Mouse (Mus musculus) ES-E14 (cell line): Measurements from ENCODE around the gene Hmbs. TPM values are rescaled to one million over a fixed set of nuclear protein-coding genes. Genes with fewer than 3 reads are reported as not detected.
"Not testable (repeated sequence)": the region's sequence is repeated elsewhere in the genome, so short reads cannot be mapped to it uniquely, and the experiment has no call there.

Experiments
- DNase-seq: peaks from one replicate; pipeline ENCODE4 v3.0.0-alpha.2; 2013; ENCODE audit warnings: low read depth, low spot score
- H3K27ac ChIP-seq: 2 replicates; pipeline ENCODE4 v1.5.1; 2012; ENCODE audit warnings: low read depth, mild to moderate bottlenecking, low read length, moderate library complexity, mixed read lengths; ENCODE audit not compliant: poor library complexity, insufficient read depth, severe bottlenecking
- H3K36me3 ChIP-seq: 2 replicates; pipeline ENCODE4 v1.6.1; 2012; ENCODE audit warnings: mild to moderate bottlenecking, low read length, moderate library complexity, mixed read lengths; ENCODE audit not compliant: control insufficient read depth, poor library complexity, insufficient read depth, severe bottlenecking
- H3K4me1 ChIP-seq, 2 experiments: fragments of 150-350 bp in 1 of 2; sonication (generic) in 1 of 2; 2 replicates each; pipeline ENCODE4 v1.6.1; 2012; ENCODE audit warnings: low read length in 2 of 2, mild to moderate bottlenecking in 1 of 2, mixed read lengths in 1 of 2; ENCODE audit not compliant: control insufficient read depth in 2 of 2, insufficient read depth in 2 of 2, poor library complexity in 1 of 2
- H3K4me3 ChIP-seq, 2 experiments: fragments of 150-350 bp in 1 of 2; sonication (generic) in 1 of 2; 2 replicates each; pipeline ENCODE4 v1.5.1; 2012; ENCODE audit warnings: low read length in 2 of 2, low read depth in 1 of 2, mild to moderate bottlenecking in 1 of 2, mixed read lengths in 1 of 2; ENCODE audit not compliant: insufficient read depth in 1 of 2, poor library complexity in 1 of 2, severe bottlenecking in 1 of 2
- H3K9ac ChIP-seq: 2 replicates; pipeline ENCODE4 v1.6.1; 2012; ENCODE audit warnings: low read depth, mild to moderate bottlenecking, low read length, mixed read lengths; ENCODE audit not compliant: poor library complexity, insufficient read depth, severe bottlenecking
- H3K9me3 ChIP-seq: fragments of 150-350 bp; sonication (generic); 2 replicates; pipeline ENCODE4 v1.6.1; 2012; ENCODE audit warnings: low read depth, mild to moderate bottlenecking, low read length; ENCODE audit not compliant: control insufficient read depth, insufficient read depth
- CHD2 ChIP-seq: IDR thresholded peaks from 2 replicates; pipeline ENCODE4 v1.6.1; 2014; ENCODE audit warnings: mild to moderate bottlenecking, low read depth, low read length, inconsistent platforms
- HCFC1 ChIP-seq: IDR thresholded peaks from 2 replicates; pipeline ENCODE4 v1.6.1; 2012; ENCODE audit warnings: low read length, inconsistent platforms, borderline replicate concordance; ENCODE audit not compliant: insufficient read depth
- MAFK ChIP-seq: IDR thresholded peaks from 2 replicates; pipeline ENCODE4 v1.6.1; 2014; ENCODE audit warnings: mild to moderate bottlenecking, low read depth, low read length, inconsistent platforms; ENCODE audit not compliant: insufficient read depth
- ZC3H11A ChIP-seq: IDR thresholded peaks from 2 replicates; pipeline ENCODE4 v1.6.1; 2012; ENCODE audit warnings: low read depth, mild to moderate bottlenecking, inconsistent platforms, low read length, borderline replicate concordance
- ZNF384 ChIP-seq: IDR thresholded peaks from 2 replicates; pipeline ENCODE4 v1.6.1; 2012; ENCODE audit warnings: low read depth, low read length, inconsistent platforms
- in situ Hi-C, 2 experiments: fragments of 600-800 bp; cut with MboI; formaldehyde crosslinking; loops; one replicate each; pipeline ENCODE4 v1.15.1; 2025; ENCODE audit warnings: low sequenced_read_pairs in 2 of 2, inconsistent platforms in 1 of 2; ENCODE audit not compliant: unreplicated experiment in 2 of 2
- total RNA-seq: library from RNA; depleted of rRNA; stranded (reverse); fragments of 300-350 nt; gene quantifications from 2 replicates; pipeline ENCODE4 v1.2.3, GENCODE M21; 2012

Hmbs gene
- total RNA-seq, 1 experiment, result 71.3 TPM

GRCm38 (mm10) chr9:44310750-44311135, 33.3 kb downstream of the Hmbs start:
- no peak for TF ChIP-seq MAFK
- no peak for TF ChIP-seq ZC3H11A
- no peak for TF ChIP-seq CHD2
- TF ChIP-seq HCFC1, result no peak
- no peak for TF ChIP-seq ZNF384
- H3K4me1 ChIP-seq, result peaks cover 3 to 24% of the 10 kb centered on the region in 2 experiments
- 0 out of 2 replicates have a peak overlapping the region, but pooled peaks have one; percentile 1 for H3K9ac ChIP-seq
- in situ Hi-C loops, result no loop called here
- H3K9me3 ChIP-seq, result no peaks in the 10 kb centered on the region
- no peak overlapping the region for H3K27ac ChIP-seq
- H3K36me3 ChIP-seq, result no peaks in the 10 kb centered on the region
- no peak for DNase-seq
- peak overlapping the region; percentile 20 to 22; a peak in 2 of 4 replicates for H3K4me3 ChIP-seq

DNA sequence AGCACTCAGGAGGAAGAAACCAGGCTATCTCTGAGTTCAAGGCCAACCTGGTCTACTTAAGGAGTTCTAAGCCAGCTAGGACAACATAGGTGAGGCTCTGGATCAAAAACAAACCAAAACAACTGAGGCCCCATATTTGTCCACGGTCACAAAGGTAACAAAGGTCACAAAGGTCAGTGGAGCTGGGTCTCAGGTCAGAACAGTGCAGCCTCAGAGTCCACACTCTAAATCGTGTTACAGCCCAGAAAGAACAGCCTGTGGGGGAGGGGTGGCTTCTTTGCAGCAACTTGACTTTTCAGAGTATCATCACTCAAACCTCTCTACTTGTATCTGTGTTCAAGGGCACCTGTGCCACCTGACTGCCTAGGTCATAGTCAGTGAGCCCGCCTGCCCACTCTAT, 34.3 kb downstream of the Hmbs start:
- Histone ChIP-seq H3K4me1 (peaks cover 4 to 24% of the 10 kb centered on the region in 2 experiments), H3K27ac (no peak overlapping the region), H3K4me3 (no peak overlapping the region), H3K36me3 (no peaks in the 10 kb centered on the region), H3K9ac (no peak overlapping the region), H3K9me3 (no peaks in the 10 kb centered on the region)
- no peak for DNase-seq
- in situ Hi-C loops, result no loop called here
- TF ChIP-seq ZNF384, result no peak
- TF ChIP-seq ZC3H11A, result no peak

DNA sequence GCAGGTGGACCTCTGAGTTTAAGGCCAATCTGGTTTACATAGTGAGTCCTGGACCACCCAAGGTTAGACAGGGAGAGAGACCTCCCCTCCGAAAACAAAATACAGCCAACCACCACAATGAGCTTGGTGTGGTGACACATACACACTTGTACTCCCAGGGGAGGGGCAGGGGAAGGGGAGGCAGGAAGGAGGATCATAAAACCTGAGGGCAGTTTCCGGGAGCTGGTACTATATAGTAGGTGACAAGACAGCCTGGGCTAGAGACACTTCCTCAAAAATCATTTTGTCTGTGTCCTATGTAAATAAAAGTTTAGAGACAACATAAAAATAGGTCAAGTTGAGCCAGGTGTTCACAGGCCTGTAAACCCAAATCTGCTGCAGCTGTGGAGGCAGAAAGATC, 36.8 kb downstream of the Hmbs start:
- Histone ChIP-seq H3K4me1 (peaks cover 6 to 26% of the 10 kb centered on the region in 2 experiments), H3K4me3 (no peak overlapping the region), H3K9ac (no peak overlapping the region; the same call in 1 of the 2 replicates), H3K9me3 (no peaks in the 10 kb centered on the region), H3K27ac (no peak overlapping the region), H3K36me3 (peaks cover 2% of the 10 kb centered on the region)
- DNase-seq, result no peak
- in situ Hi-C loops, result no loop called here
- TF ChIP-seq CHD2, result no peak
- no peak for TF ChIP-seq ZC3H11A
- TF ChIP-seq ZNF384, result no peak
- no peak for TF ChIP-seq HCFC1
- no peak for TF ChIP-seq MAFK

- Histone ChIP-seq H3K27ac (no peak overlapping the region; the same call in 1 of the 2 replicates), H3K4me3 (no peak overlapping the region), H3K9ac (no peak overlapping the region), H3K36me3 (peaks cover 5% of the 10 kb centered on the region), H3K9me3 (no peaks in the 10 kb centered on the region), H3K4me1 (peaks cover 6 to 21% of the 10 kb centered on the region in 2 experiments)
- DNase-seq, result no peak
- TF ChIP-seq CHD2, result no peak
- TF ChIP-seq ZC3H11A, result no peak
- no peak for TF ChIP-seq ZNF384
- in situ Hi-C loops, result no loop called here
Measured at GRCm38 (mm10) chr9:44306532-44306931, 37.5 kb downstream of the Hmbs start.

GRCm38 (mm10) chr9:44305466-44306079, 38.5 kb downstream of the Hmbs start, which contains the start of gene Hinfp:
Gene Hinfp, minus strand, starts transcription at chr9:44305671.
- peak within 1 kb of the TSS; percentile 87 to 93 for H3K4me3 ChIP-seq
- in situ Hi-C loops, result no loop called here
- TF ChIP-seq CHD2 (no peak), HCFC1 (peak; percentile 69)
- peaks cover 5% of the 10 kb centered on the region for H3K36me3 ChIP-seq
- H3K9me3 ChIP-seq, result no peaks in the 10 kb centered on the region
- H3K4me1 ChIP-seq, result peaks cover 6 to 14% of the 10 kb centered on the region in 2 experiments
- peak; percentile 99 for DNase-seq
- H3K27ac ChIP-seq, result peak within 1 kb of the TSS; percentile 66
- H3K9ac ChIP-seq, result peak within 1 kb of the TSS; percentile 94

DNA sequence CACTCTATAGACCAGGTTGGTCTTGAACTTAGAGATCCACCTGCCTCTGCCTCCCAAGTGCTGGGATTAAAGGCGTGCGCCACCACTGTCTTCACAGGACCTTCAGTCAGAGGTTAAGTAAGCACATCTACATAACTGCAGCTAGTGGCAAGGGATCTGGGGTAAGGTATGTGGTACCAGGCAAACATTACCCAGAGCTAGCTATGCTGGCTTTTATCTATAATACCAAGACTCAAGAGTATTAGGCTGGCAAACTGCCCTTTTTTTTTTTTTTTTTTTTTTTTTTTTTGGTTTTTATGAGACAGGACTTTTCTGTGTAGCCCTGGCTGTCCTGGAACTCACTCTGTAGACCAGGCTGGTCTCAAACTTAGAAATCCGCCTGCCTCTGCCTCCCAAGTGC, 44.0 kb downstream of the Hmbs start:
- in situ Hi-C loops, H3K9me3 ChIP-seq, H3K4me1 ChIP-seq, DNase-seq, H3K9ac ChIP-seq, H3K4me3 ChIP-seq, H3K27ac ChIP-seq: not testable (repeated sequence)
- H3K36me3 ChIP-seq, result peaks cover 34% of the 10 kb centered on the region
